Mouse (Mus musculus): ENCODE measurements around the gene Rnf167. TPM values are rescaled to one million over a fixed set of nuclear protein-coding genes. Genes with fewer than 3 reads are reported as not detected.

The Rnf167 gene
- total RNA-seq, 2 experiments from 2014 or later: 73.9 to 86.6 TPM

- DNase-seq: no peak
Measured at GRCm38 (mm10) chr11:70637764-70638163, 9.3 kb upstream of the Rnf167 start.

GRCm38 (mm10) chr11:70638293-70638692, 8.7 kb upstream of the Rnf167 start:
- DNase-seq: no peak

GRCm38 (mm10) chr11:70638714-70639278, 8.2 kb upstream of the Rnf167 start, which contains the start of gene Gp1ba:
Gene Gp1ba (plus strand): TSS chr11:70639122.
- no peak for DNase-seq

- DNase-seq: no peak
Measured at GRCm38 (mm10) chr11:70639976-70640375, 7.1 kb upstream of the Rnf167 start.

- no peak for DNase-seq
Measured at GRCm38 (mm10) chr11:70641241-70641640, 5.8 kb upstream of the Rnf167 start.

GRCm38 (mm10) chr11:70643051-70643450, 4.0 kb upstream of the Rnf167 start:
- no peak for DNase-seq

GRCm38 (mm10) chr11:70644564-70645103, 2.4 kb upstream of the Rnf167 start:
- no peak for DNase-seq

- DNase-seq: no peak
Measured at GRCm38 (mm10) chr11:70645461-70646258, 1.4 kb upstream of the Rnf167 start.

GRCm38 (mm10) chr11:70646259-70646555, 828 bp upstream of the Rnf167 start:
- DNase-seq: no peak

- DNase-seq: peak; percentile 62
Measured at GRCm38 (mm10) chr11:70647716-70648420, 833 bp downstream of the Rnf167 start.

GRCm38 (mm10) chr11:70648512-70648911, 1.5 kb downstream of the Rnf167 start:
- no peak for DNase-seq

- DNase-seq: no peak
Measured at GRCm38 (mm10) chr11:70649185-70649734, 2.2 kb downstream of the Rnf167 start.

- no peak for DNase-seq
Measured at GRCm38 (mm10) chr11:70650322-70651175, 3.5 kb downstream of the Rnf167 start.

- peak; percentile 52 for DNase-seq
Measured at GRCm38 (mm10) chr11:70651391-70651790, 4.4 kb downstream of the Rnf167 start.

GRCm38 (mm10) chr11:70652029-70652883, 5.2 kb downstream of the Rnf167 start:
- DNase-seq: no peak

- no peak for DNase-seq
Measured at GRCm38 (mm10) chr11:70652884-70653344, 5.9 kb downstream of the Rnf167 start.

GRCm38 (mm10) chr11:70653345-70654197, 6.5 kb downstream of the Rnf167 start:
- DNase-seq: peak; percentile 82

GRCm38 (mm10) chr11:70654198-70654922, 7.3 kb downstream of the Rnf167 start, which contains the start of gene Pfn1:
Gene Pfn1 (minus strand): TSS chr11:70654644.
- peak; percentile 93 for DNase-seq

Data from adrenal gland, postnatal 10 days (tissue).